Mouse (Mus musculus): ENCODE data around the gene Frmpd1. TPM values are rescaled to one million over a fixed set of nuclear protein-coding genes. Genes with fewer than 3 reads are reported as not detected.

Gene Frmpd1
- polyA plus RNA-seq, 2 experiments from 2014 or later = not detected

DNA sequence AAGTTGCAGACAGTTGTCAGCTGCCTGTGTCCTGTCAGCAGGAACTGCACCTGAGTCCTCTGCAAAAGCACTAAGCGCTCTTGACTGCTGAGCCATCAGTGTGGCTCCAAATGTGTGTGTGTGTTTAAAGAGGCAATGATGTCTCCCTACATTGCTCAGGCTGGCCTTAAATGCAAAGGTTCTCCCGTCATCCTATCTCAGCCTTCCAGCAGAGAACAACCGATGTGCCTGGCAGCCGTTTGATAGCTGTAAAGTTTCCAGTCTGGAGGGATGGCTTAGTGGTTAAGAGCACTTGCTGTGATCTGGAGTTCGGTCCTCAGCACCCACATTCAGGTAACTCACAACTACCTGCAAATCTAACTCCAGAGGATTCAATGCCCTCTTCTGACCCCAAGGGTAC lies 56.7 kb downstream of the Frmpd1 start:
- ATAC-seq = no peak

DNA sequence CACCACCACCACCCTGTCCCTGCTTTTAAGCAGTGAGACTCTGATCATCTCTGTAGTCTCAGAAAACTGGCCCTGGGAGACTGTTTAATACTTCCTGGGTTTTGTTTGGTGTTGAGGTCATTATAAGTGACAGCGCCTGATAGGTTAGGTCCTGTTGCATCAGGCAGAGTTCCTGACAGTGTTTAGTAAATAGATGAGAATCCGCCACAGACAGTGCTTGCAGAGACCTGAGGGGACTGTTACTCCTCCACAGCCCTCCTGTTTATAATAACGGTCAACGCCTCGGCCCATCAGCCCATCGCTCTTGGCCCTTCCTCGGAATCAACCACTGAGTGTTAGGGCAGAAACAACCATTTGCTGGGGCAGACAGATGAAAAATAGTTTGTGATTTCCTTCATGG lies 57.5 kb downstream of the Frmpd1 start:
- ATAC-seq = no peak

- ATAC-seq = no peak
These were observed 58.7 kb downstream of the Frmpd1 start for GRCm38 (mm10) chr4:45243211-45243902.

- no peak for ATAC-seq
These were observed 66.6 kb downstream of the Frmpd1 start for GRCm38 (mm10) chr4:45251265-45251664.

GRCm38 (mm10) chr4:45252861-45253262 lies 68.2 kb downstream of the Frmpd1 start:
- no peak for ATAC-seq

- no peak for ATAC-seq
These were observed 69.3 kb downstream of the Frmpd1 start for GRCm38 (mm10) chr4:45253839-45254601.

- ATAC-seq = no peak
These were observed 74.7 kb downstream of the Frmpd1 start for GRCm38 (mm10) chr4:45259232-45259832.

GRCm38 (mm10) chr4:45261551-45261950 lies 76.9 kb downstream of the Frmpd1 start:
- ATAC-seq = no peak

DNA sequence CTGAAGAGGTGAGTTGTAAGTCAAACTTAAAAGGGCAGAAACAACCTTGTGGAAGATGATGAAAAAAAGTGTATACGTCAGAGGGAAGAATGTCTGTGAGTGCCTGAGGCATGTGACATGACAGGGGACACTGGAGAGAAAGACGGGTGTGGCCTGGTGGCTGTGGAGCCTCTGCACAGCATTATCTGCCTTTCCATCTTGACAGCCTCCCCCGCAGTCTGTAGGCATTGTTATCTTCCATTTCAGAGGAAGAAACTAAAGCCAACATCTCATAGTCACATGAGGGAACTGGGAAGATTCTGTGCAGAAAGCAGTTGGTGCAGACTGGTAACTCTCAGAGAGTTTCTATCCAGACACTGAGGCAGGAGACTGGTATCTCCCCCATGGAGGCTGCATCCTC lies 83.2 kb downstream of the Frmpd1 start:
- no peak for ATAC-seq

DNA sequence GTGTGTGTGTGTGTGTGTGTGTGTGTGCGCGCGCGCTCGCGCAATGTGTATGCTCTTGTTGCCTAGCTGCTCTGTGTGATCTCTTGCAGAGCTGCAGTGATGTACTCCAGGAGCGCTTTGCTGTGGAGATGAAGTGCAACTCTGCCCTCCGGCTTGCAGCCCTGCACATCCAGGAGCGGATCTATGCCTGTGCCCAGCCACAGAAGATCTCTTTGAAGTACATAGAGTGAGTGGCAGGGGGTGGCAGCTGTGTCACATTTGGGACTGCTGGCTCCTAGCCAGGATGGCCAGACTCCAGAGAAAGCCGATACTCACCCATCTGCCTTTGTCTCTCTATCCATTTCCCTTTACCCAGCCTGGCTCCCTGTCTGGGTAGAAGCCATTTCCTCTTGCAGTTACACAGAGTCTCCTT lies 86.4 kb downstream of the Frmpd1 start:
- no peak for ATAC-seq

DNA sequence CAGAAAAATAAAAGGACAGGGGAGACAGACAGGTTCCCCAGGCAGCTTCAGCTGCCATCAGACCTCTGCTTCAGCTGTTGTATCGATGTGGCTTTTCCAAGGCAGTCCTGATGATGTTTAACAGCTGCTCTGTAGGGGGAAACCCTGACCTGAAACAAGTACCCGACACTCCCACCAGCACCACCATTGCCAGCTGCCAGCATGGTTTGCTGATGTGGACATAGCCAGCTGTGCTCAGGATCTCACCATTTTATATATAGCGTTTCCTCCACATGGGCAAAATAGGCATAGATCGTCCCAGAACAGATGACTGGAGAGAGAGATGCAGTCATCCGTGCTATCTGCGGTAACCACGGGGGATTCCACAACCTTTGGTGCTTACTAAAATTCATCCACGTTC lies 91.1 kb downstream of the Frmpd1 start:
- ATAC-seq = no peak

DNA sequence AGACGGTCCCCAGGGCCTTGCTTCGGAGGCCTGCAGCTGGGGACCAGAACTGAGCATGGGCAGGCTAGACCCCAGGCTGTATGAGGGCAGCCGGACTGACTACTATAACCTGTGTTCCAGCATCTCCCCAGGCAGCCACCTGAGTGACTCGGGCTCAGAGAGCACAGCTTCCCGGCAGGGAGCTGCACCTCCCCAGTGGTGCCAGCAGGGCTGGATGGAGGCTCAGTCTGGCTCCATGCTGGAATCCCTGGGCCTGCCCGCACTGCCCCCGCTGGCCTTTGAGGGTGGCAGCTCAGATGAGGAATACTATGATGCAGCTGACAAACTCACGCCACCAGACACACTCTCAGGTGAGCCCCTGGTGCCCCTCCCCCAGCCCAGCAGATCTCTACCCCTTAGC lies 94.6 kb downstream of the Frmpd1 start:
- ATAC-seq = no peak

- ATAC-seq = peak; percentile 65
These were observed 95.4 kb downstream of the Frmpd1 start for GRCm38 (mm10) chr4:45279981-45280548.

GRCm38 (mm10) chr4:45286318-45286717 lies 101.6 kb downstream of the Frmpd1 start:
- ATAC-seq = no peak

DNA sequence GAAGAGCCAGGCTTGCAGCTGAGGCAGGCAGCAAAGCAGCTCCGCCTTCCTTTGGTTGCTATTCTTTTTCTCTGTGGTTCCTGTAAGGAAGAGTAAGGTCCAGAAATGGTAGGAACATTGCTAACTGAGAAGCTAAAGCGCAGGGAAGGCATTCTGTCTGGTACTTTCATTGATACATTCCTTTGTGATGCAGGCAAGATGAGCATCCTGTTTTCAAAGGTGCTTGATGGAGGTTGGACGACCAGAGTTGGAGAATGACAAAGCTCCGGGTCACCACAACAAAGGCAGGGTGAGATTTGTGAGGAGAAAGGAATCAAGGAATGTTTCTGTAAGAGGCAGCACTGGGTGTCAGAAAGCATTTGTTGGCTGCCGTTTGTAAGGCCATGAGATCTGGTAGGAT lies 103.2 kb downstream of the Frmpd1 start:
- ATAC-seq = no peak

DNA sequence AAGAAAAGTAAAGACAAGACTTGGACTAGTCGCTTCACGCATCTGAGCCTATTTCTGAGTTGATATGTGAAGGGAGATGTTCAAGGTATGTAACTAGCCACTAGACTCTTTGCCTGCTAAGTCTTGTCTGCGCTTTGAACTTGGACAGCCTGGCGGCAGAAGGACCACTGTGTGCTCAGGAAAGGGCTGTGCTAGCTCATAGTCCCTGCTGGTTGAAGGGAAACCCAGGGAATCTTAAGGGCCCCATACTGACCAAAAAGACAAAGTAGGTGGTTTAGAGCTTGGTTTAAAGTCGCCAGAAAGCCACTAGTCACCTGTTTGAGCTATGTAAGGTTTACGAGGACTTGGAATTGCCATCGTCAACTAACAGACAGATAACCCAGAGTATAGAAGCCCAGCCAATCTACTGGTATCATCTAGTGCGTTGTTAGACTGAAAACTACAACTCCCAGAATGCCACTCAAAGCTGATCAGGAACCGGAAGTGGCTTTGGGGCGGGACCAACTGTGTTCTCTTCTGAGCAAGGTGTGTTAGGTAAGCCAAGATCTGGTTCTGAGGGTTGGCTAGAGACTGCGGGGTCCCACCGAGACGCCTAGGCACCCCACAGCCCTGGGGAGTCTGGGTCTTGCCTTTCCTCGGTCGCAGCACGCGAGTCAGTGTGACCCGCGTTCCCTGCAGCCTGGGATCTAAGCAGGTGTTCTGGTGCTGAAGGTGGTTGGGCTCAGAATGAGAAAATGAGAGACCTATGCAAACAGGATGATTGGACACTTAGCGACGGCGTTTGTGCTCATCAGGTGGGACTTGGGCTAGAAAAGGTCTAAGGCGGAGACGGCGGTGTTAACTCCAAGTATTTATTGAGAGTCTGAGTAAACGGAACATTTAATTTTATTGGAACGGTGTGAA lies 112.2 kb downstream of the Frmpd1 start, which contains the start of gene Trmt10b:
Gene Trmt10b, plus strand, starts transcription at position 466 of the 903 bp plus-strand sequence.
- peak; percentile 100 for ATAC-seq

GRCm38 (mm10) chr4:45305536-45305935 lies 120.9 kb downstream of the Frmpd1 start:
- ATAC-seq = no peak

DNA sequence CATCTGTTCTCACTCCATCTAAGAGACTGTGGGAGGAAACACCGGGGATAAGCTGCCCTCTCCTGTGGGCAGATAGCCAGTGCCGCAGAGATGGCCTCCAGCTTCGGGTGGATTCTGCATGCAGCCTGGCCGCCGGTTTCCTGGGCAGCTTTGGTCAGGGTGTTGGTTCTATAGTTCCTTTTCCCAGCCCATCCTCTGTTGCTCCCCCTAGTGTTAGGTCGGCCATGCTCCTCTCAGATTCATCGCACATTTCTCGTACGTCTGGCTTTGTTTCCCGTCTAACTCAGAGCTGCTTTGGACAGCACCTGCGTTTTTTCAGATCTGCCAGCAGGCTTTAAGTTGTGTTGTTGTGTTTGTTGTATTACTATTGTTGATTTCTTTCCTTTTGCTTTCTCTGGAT lies 123.4 kb downstream of the Frmpd1 start:
- ATAC-seq = no peak

GRCm38 (mm10) chr4:45308606-45309005 lies 123.9 kb downstream of the Frmpd1 start:
- ATAC-seq = no peak

GRCm38 (mm10) chr4:45311056-45311455 lies 126.4 kb downstream of the Frmpd1 start:
- ATAC-seq = no peak

- ATAC-seq = peak; percentile 92
These were observed 135.6 kb downstream of the Frmpd1 start for GRCm38 (mm10) chr4:45320159-45320816.

DNA sequence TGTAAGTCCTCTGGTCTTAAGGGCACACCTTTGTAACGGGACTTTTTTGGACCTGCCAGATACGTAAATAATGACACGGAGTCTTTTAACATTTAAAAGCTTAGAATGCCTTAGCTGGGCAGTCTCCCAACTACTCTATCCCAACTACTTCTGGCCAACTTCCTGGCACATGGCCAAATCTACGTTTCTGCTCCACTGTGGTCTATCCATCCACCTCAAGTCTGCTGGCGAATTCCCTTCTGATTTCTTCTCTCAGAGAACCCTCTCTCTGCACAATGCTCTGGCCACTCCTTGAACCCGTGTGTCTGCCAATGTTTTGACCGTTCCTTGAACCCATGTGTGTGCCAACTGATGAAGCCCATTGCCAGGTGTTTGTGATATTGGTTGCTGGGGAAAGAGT lies 146.5 kb downstream of the Frmpd1 start:
- ATAC-seq = no peak

Data from CD4-positive, CD25-positive, alpha-beta regulatory T cell, adult 4 months (primary cell).